Mouse (Mus musculus) MEL (cell line): ENCODE results near the gene Prex1. TPM values are rescaled to one million over a fixed set of nuclear protein-coding genes. Genes with fewer than 3 reads are reported as not detected.

Experiments used
- DNase-seq: peaks from one replicate; pipeline ENCODE4 v3.0.0; 2011; ENCODE audit warnings: low read depth, low spot score
- H3K27ac ChIP-seq: 2 replicates; pipeline ENCODE4 v1.5.1; 2012; ENCODE audit warnings: low read depth, mild to moderate bottlenecking, control low read depth, low read length, moderate library complexity; ENCODE audit not compliant: control insufficient read depth
- H3K27me3 ChIP-seq, 2 experiments: fragments of 150-350 bp in 1 of 2; sonication (generic) in 1 of 2; 2 replicates each; pipeline ENCODE4 v1.6.1; 2012; ENCODE audit warnings: low read length in 2 of 2, mild to moderate bottlenecking in 2 of 2, improper control_type of control experiment in 1 of 2, moderate library complexity in 1 of 2; ENCODE audit not compliant: insufficient read depth in 2 of 2, control insufficient read depth in 1 of 2
- H3K36me3 ChIP-seq, 2 experiments: 2 replicates each; pipeline ENCODE4 v1.6.1; 2012 to 2014; ENCODE audit warnings: low read length in 2 of 2, improper control_type of control experiment in 1 of 2, inconsistent platforms in 1 of 2, mild to moderate bottlenecking in 1 of 2; ENCODE audit not compliant: insufficient read depth in 2 of 2, control insufficient read depth in 1 of 2
- H3K4me1 ChIP-seq, 2 experiments: fragments of 150-350 bp in 1 of 2; sonication (generic) in 1 of 2; 2 replicates each; pipeline ENCODE4 v1.6.1; 2012; ENCODE audit warnings: low read length in 2 of 2, improper control_type of control experiment in 1 of 2, mild to moderate bottlenecking in 1 of 2; ENCODE audit not compliant: insufficient read depth in 2 of 2, control insufficient read depth in 1 of 2
- H3K4me3 ChIP-seq, 2 experiments: fragments of 150-350 bp in 1 of 2; sonication (generic) in 1 of 2; 2 replicates each; pipeline ENCODE4 v1.5.1; 2012; ENCODE audit warnings: low read depth in 2 of 2, low read length in 2 of 2, mild to moderate bottlenecking in 2 of 2, moderate library complexity in 2 of 2, control low read depth in 1 of 2, improper control_type of control experiment in 1 of 2; ENCODE audit not compliant: control insufficient read depth in 1 of 2, insufficient read depth in 1 of 2
- H3K79me2 ChIP-seq: 2 replicates; pipeline ENCODE4 v1.6.1; 2012; ENCODE audit warnings: mild to moderate bottlenecking, low read length, moderate library complexity; ENCODE audit not compliant: control insufficient read depth, poor library complexity, insufficient read depth
- H3K9ac ChIP-seq: 2 replicates; pipeline ENCODE4 v1.6.1; 2012; ENCODE audit warnings: low read depth, mild to moderate bottlenecking, control low read depth, low read length, moderate library complexity; ENCODE audit not compliant: control insufficient read depth, poor library complexity, severe bottlenecking
- H3K9me3 ChIP-seq: fragments of 150-350 bp; sonication (generic); replicated peaks from 2 replicates; pipeline ENCODE4 v1.6.1; 2012; ENCODE audit warnings: mild to moderate bottlenecking, low read length, improper control_type of control experiment, moderate library complexity; ENCODE audit not compliant: insufficient read depth
- BHLHE40 ChIP-seq: IDR thresholded peaks from 2 replicates; pipeline ENCODE4 v1.6.1; 2012; ENCODE audit warnings: low read depth, mild to moderate bottlenecking, inconsistent platforms, low read length, improper control_type of control experiment, borderline replicate concordance
- CHD1 ChIP-seq: IDR thresholded peaks from 2 replicates; pipeline ENCODE4 v1.6.1; 2012; ENCODE audit warnings: low read depth, mild to moderate bottlenecking, inconsistent platforms, low read length, improper control_type of control experiment
- ELF1 ChIP-seq: IDR thresholded peaks from 2 replicates; pipeline ENCODE4 v1.6.1; 2014; ENCODE audit warnings: low read depth, mild to moderate bottlenecking, inconsistent platforms, low read length, improper control_type of control experiment, moderate library complexity
- EP300 ChIP-seq, 2 experiments: IDR thresholded peaks; 2 replicates each; pipeline ENCODE4 v1.6.1; 2011; ENCODE audit warnings: improper control_type of control experiment in 2 of 2, low read length in 2 of 2, low read depth in 1 of 2, mild to moderate bottlenecking in 1 of 2
- ETS1 ChIP-seq: IDR thresholded peaks from 2 replicates; pipeline ENCODE4 v1.6.1; 2012; ENCODE audit warnings: low read depth, mild to moderate bottlenecking, inconsistent platforms, low read length, improper control_type of control experiment, moderate library complexity
- HCFC1 ChIP-seq: IDR thresholded peaks from 2 replicates; pipeline ENCODE4 v1.6.1; 2012; ENCODE audit warnings: low read depth, mild to moderate bottlenecking, inconsistent platforms, low read length, improper control_type of control experiment, moderate library complexity
- JUND ChIP-seq: IDR thresholded peaks from 2 replicates; pipeline ENCODE4 v1.6.1; 2011; ENCODE audit warnings: low read depth, mild to moderate bottlenecking, improper control_type of control experiment, low read length
- MAFK ChIP-seq: IDR thresholded peaks from 2 replicates; pipeline ENCODE4 v1.6.1; 2011; ENCODE audit warnings: low read depth, mild to moderate bottlenecking, low read length, improper control_type of control experiment, borderline replicate concordance
- MEF2A ChIP-seq: IDR thresholded peaks from 2 replicates; pipeline ENCODE4 v1.6.1; 2014; ENCODE audit warnings: low read depth, mild to moderate bottlenecking, inconsistent platforms, low read length, improper control_type of control experiment; ENCODE audit not compliant: poor library complexity, insufficient replicate concordance, severe bottlenecking; ENCODE audit errors: extremely low read depth
- MXI1 ChIP-seq: IDR thresholded peaks from 2 replicates; pipeline ENCODE4 v1.6.1; 2011; ENCODE audit warnings: mild to moderate bottlenecking, low read depth, low read length, improper control_type of control experiment
- MYB ChIP-seq: IDR thresholded peaks from 2 replicates; pipeline ENCODE4 v1.6.1; 2011; ENCODE audit warnings: mild to moderate bottlenecking, low read depth, low read length, improper control_type of control experiment
- MYC ChIP-seq: IDR thresholded peaks from 2 replicates; pipeline ENCODE4 v1.6.1; 2011; ENCODE audit warnings: low read depth, mild to moderate bottlenecking, low read length, improper control_type of control experiment, moderate library complexity
- NELFE ChIP-seq: IDR thresholded peaks from 2 replicates; pipeline ENCODE4 v1.6.1; 2011; ENCODE audit warnings: low read depth, low read length, improper control_type of control experiment
- NRF1 ChIP-seq: IDR thresholded peaks from 2 replicates; pipeline ENCODE4 v1.6.1; 2014; ENCODE audit warnings: low read depth, mild to moderate bottlenecking, inconsistent platforms, low read length, improper control_type of control experiment, moderate library complexity; ENCODE audit not compliant: poor library complexity, insufficient read depth, severe bottlenecking
- POLR2AphosphoS2 ChIP-seq: IDR thresholded peaks from 2 replicates; pipeline ENCODE4 v1.6.1; 2011; ENCODE audit warnings: low read length, improper control_type of control experiment
- POLR2AphosphoS5 ChIP-seq: IDR thresholded peaks from 2 replicates; pipeline ENCODE4 v1.6.1; 2012; ENCODE audit warnings: low read depth, borderline replicate concordance, mild to moderate bottlenecking, inconsistent platforms, low read length, moderate library complexity, mixed read lengths
- RAD21 ChIP-seq: IDR thresholded peaks from 2 replicates; pipeline ENCODE4 v1.6.1; 2011; ENCODE audit warnings: mild to moderate bottlenecking, low read depth, low read length, improper control_type of control experiment
- SIN3A ChIP-seq: IDR thresholded peaks from 2 replicates; pipeline ENCODE4 v1.6.1; 2012; ENCODE audit warnings: low read length, improper control_type of control experiment, inconsistent platforms
- TAL1 ChIP-seq: IDR thresholded peaks from 2 replicates; pipeline ENCODE4 v1.6.1; 2012; ENCODE audit warnings: mild to moderate bottlenecking, inconsistent platforms, low read length, moderate library complexity, mixed read lengths
- TCF12 ChIP-seq: IDR thresholded peaks from 2 replicates; pipeline ENCODE4 v1.6.1; 2014; ENCODE audit warnings: low read depth, mild to moderate bottlenecking, inconsistent platforms, low read length, improper control_type of control experiment, moderate library complexity
- UBTF ChIP-seq: IDR thresholded peaks from 2 replicates; pipeline ENCODE4 v1.6.1; 2012; ENCODE audit warnings: low read depth, mild to moderate bottlenecking, inconsistent platforms, low read length, improper control_type of control experiment, moderate library complexity, borderline replicate concordance; ENCODE audit not compliant: insufficient read depth
- USF1 ChIP-seq: IDR thresholded peaks from 2 replicates; pipeline ENCODE4 v1.6.1; 2014; ENCODE audit warnings: low read depth, mild to moderate bottlenecking, inconsistent platforms, low read length, improper control_type of control experiment, moderate library complexity
- USF2 ChIP-seq, 2 experiments: IDR thresholded peaks; 2 replicates each; pipeline ENCODE4 v1.6.1; 2011 to 2012; ENCODE audit warnings: improper control_type of control experiment in 2 of 2, low read length in 2 of 2, borderline replicate concordance in 1 of 2, inconsistent platforms in 1 of 2, low read depth in 1 of 2, mild to moderate bottlenecking in 1 of 2; ENCODE audit not compliant: insufficient read depth in 1 of 2
- polyA plus RNA-seq, 2 experiments: library from polyadenylated mRNA; stranded (reverse) in 1 of 2; unstranded in 1 of 2; fragments of >175 nt in 1 of 2; fragments of >200 nt in 1 of 2; gene quantifications; 2 replicates each; pipeline versions ENCODE4 v1.2.1 to v1.2.4; 2012; ENCODE audit warnings: low replicate concordance in 2 of 2, low read depth in 1 of 2; ENCODE audit not compliant: insufficient read length in 2 of 2, insufficient read depth in 1 of 2, missing spikeins in 1 of 2
- total RNA-seq: library from RNA; depleted of rRNA; stranded (reverse); fragments of 300-350 nt; gene quantifications from 2 replicates; pipeline ENCODE4 v1.2.3, GENCODE M21; 2012

Prex1 gene
- total and polyA plus RNA-seq, 3 experiments: 8.0 to 33.1 (median 15.8) TPM

DNA sequence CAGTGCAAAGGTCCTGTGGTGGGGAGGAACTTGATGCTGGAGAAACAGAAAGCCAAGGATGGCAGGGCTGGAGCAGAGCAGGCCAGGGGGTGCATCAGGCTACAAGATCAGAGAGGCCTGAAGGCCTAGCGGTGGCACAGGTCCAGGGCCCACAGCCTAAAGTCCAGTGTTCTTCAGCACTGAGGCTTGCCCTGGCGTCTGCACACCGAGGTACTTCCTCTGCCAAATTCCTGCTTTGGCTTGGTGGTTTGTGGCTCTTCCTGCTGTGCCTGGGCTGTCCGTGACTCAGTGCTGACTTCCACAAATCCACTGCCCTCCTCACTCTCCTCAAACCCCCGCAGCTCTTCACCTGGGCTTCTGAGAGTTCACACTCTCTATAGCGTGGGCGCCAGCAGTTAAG lies 30.8 kb upstream of the Prex1 start:
- H3K4me3 ChIP-seq: no peak overlapping the region
- peaks cover 0 to 4% of the 10 kb centered on the region in 2 experiments; a peak in 1 of 4 replicates for H3K36me3 ChIP-seq
- DNase-seq: peak; percentile 21
- no peaks in the 10 kb centered on the region for H3K79me2 ChIP-seq
- TF ChIP-seq POLR2AphosphoS5: no peak
- H3K9ac ChIP-seq: no peak overlapping the region
- H3K27me3 ChIP-seq: no peaks in the 10 kb centered on the region
- no peaks in the 10 kb centered on the region for H3K9me3 ChIP-seq
- peaks cover 6 to 14% of the 10 kb centered on the region in 2 experiments for H3K4me1 ChIP-seq
- H3K27ac ChIP-seq: no peak overlapping the region

DNA sequence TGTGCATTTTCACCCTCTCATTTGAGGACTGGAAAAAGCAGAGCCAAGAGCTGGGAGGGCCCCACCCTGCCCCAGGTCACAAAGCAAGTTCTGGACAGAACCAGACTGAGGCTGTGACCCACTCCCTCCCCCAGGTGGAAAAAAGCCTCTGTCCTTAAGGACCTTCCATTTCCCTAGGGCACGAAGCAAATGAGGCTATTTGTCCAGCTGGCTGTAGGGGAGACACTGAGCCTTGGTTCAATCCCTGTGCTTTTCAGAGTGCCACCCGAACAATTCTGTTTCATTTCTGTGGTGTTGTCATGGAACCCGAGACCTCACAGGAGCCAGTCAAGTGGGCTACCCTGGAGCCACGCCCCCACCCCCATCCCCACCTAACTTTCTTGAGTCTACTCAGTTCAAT lies 29.9 kb upstream of the Prex1 start:
- Histone ChIP-seq H3K9ac (no peak overlapping the region), H3K4me1 (peaks cover 6 to 14% of the 10 kb centered on the region in 2 experiments), H3K27ac (no peak overlapping the region), H3K27me3 (no peaks in the 10 kb centered on the region), H3K36me3 (peaks cover 0 to 4% of the 10 kb centered on the region in 2 experiments; a peak in 1 of 4 replicates), H3K9me3 (no peaks in the 10 kb centered on the region), H3K79me2 (no peaks in the 10 kb centered on the region), H3K4me3 (no peak overlapping the region)
- no peak for DNase-seq
- TF ChIP-seq ETS1 (no peak), NRF1 (no peak), USF2 (IDR thresholded peaks at IDR 0.05; ENCODE audit: borderline replicate concordance in 1 of 2, insufficient read depth in 1 of 2, low read depth in 1 of 2, low read length in 2 of 2) (no peak), MEF2A (no peak), EP300 (IDR thresholded peaks at IDR 0.05; ENCODE audit: low read depth in 1 of 2, low read length in 2 of 2) (no peak), MYC (no peak), RAD21 (no peak), HCFC1 (no peak), UBTF (no peak), TCF12 (no peak)

DNA sequence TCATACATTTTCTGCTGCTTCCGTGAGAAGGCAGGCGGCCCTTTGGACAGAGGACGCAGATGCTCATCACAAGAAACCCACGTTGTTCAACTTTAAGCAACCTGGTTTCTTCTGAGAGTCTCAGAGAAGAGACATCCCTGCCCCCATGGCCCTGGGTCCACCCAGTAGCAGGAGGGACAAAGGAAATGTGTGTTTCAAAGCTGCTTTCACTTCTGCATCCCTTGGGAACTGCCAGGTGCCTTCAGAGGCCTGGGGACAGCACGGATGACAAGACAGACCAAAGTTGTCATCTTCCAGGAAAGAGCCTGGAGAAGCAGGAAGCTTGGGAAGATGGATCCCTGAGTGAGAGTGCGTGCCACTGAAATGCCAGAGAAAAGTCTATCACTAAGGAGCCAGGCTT lies 27.8 kb upstream of the Prex1 start:
- H3K27ac ChIP-seq: no peak overlapping the region
- peaks cover 0 to 4% of the 10 kb centered on the region in 2 experiments; a peak in 1 of 4 replicates for H3K36me3 ChIP-seq
- no peaks in the 10 kb centered on the region for H3K79me2 ChIP-seq
- no peaks in the 10 kb centered on the region for H3K9me3 ChIP-seq
- peaks cover 6 to 11% of the 10 kb centered on the region in 2 experiments for H3K4me1 ChIP-seq
- H3K27me3 ChIP-seq: no peaks in the 10 kb centered on the region
- H3K4me3 ChIP-seq: no peak overlapping the region
- no peak overlapping the region for H3K9ac ChIP-seq
- no peak for TF ChIP-seq JUND
- no peak for TF ChIP-seq ELF1
- no peak for TF ChIP-seq TAL1
- TF ChIP-seq USF1: no peak
- no peak for TF ChIP-seq NELFE
- TF ChIP-seq CHD1: no peak
- TF ChIP-seq POLR2AphosphoS2: no peak
- no peak for TF ChIP-seq MXI1
- TF ChIP-seq MAFK: no peak
- TF ChIP-seq TCF12: no peak
- no peak for TF ChIP-seq BHLHE40
- TF ChIP-seq ETS1: no peak
- no peak for TF ChIP-seq MYB
- TF ChIP-seq MEF2A: no peak
- no peak for TF ChIP-seq SIN3A
- DNase-seq: no peak
